Mouse (Mus musculus): Measurements from ENCODE around the gene Gna11. TPM values are rescaled to one million over a fixed set of nuclear protein-coding genes. Genes with fewer than 3 reads are reported as not detected.
A peak's percentile ranks its signal among the peaks of the same experiment; 100 is the strongest.

Gene Gna11
- polyA plus RNA-seq, 2 experiments = 89.1 to 97.4 TPM

GRCm38 (mm10) chr10:81553807-81554755, 9.1 kb upstream of the Gna11 start:
- Histone ChIP-seq H3K4me1 (ENCODE audit: control insufficient read depth, insufficient read depth, low read length) (peaks cover 11% of the 10 kb centered on the region), H3K27me3 (ENCODE audit: control insufficient read depth, insufficient read depth, low read length) (no peaks in the 10 kb centered on the region), H3K9ac (ENCODE audit: low read depth, low read length, severe bottlenecking) (no peak overlapping the region), H3K27ac (replicated peaks; ENCODE audit: low read depth, low read length) (no peak overlapping the region), H3K36me3 (ENCODE audit: control insufficient read depth, insufficient read depth, low read length) (no peaks in the 10 kb centered on the region), H3K4me2 (replicated peaks; ENCODE audit: low read depth, low read length, severe bottlenecking) (no peak overlapping the region), H3K9me3 (ENCODE audit: control insufficient read depth, low read length) (no peaks in the 10 kb centered on the region), H3K4me3 (replicated peaks; ENCODE audit: low read length) (no peak overlapping the region)
- DNase-seq (ENCODE audit: low spot score) = no peak
- no peak for TF ChIP-seq POLR2A (IDR thresholded peaks at IDR 0.05; ENCODE audit: borderline replicate concordance, extremely low read depth, insufficient read depth, insufficient read length)
- no peak for ATAC-seq (ENCODE audit: low FRiP score, low read depth)
- WGBS = 71% methylated on average over 6 of the region's 6 CpGs

GRCm38 (mm10) chr10:81553232-81553631, 8.2 kb upstream of the Gna11 start:
- DNase-seq (ENCODE audit: low spot score) (no peak), ATAC-seq (ENCODE audit: low FRiP score, low read depth) (no peak)
- no peaks in the 10 kb centered on the region for H3K9me3 ChIP-seq (ENCODE audit: control insufficient read depth, low read length)
- H3K9ac ChIP-seq (ENCODE audit: low read depth, low read length, severe bottlenecking) = no peak overlapping the region
- H3K4me2 ChIP-seq (replicated peaks; ENCODE audit: low read depth, low read length, severe bottlenecking) = no peak overlapping the region
- no peak overlapping the region for H3K27ac ChIP-seq (replicated peaks; ENCODE audit: low read depth, low read length)
- no peak overlapping the region for H3K4me3 ChIP-seq (replicated peaks; ENCODE audit: low read length)
- peaks cover 7% of the 10 kb centered on the region for H3K4me1 ChIP-seq (ENCODE audit: control insufficient read depth, insufficient read depth, low read length)
- no peak for TF ChIP-seq POLR2A (IDR thresholded peaks at IDR 0.05; ENCODE audit: borderline replicate concordance, extremely low read depth, insufficient read depth, insufficient read length)
- no peaks in the 10 kb centered on the region for H3K27me3 ChIP-seq (ENCODE audit: control insufficient read depth, insufficient read depth, low read length)
- WGBS = 88% methylated on average over 5 of the region's 5 CpGs
- H3K36me3 ChIP-seq (ENCODE audit: control insufficient read depth, insufficient read depth, low read length) = no peaks in the 10 kb centered on the region

GRCm38 (mm10) chr10:81551597-81552102, 6.7 kb upstream of the Gna11 start:
- no peaks in the 10 kb centered on the region for H3K27me3 ChIP-seq (ENCODE audit: control insufficient read depth, insufficient read depth, low read length)
- peak; percentile 84 for DNase-seq (ENCODE audit: low spot score)
- no peak for TF ChIP-seq POLR2A (IDR thresholded peaks at IDR 0.05; ENCODE audit: borderline replicate concordance, extremely low read depth, insufficient read depth, insufficient read length)
- H3K4me3 ChIP-seq (replicated peaks; ENCODE audit: low read length) = no peak overlapping the region
- no peak overlapping the region for H3K9ac ChIP-seq (ENCODE audit: low read depth, low read length, severe bottlenecking)
- 0 out of 2 replicates have a peak overlapping the region, but pooled peaks have one; percentile 58 for H3K27ac ChIP-seq (replicated peaks; ENCODE audit: low read depth, low read length)
- peaks cover 7% of the 10 kb centered on the region for H3K4me1 ChIP-seq (ENCODE audit: control insufficient read depth, insufficient read depth, low read length)
- WGBS = 3% methylated on average over 12 of the region's 12 CpGs
- ATAC-seq (ENCODE audit: low FRiP score, low read depth) = peak; percentile 88
- H3K9me3 ChIP-seq (ENCODE audit: control insufficient read depth, low read length) = no peaks in the 10 kb centered on the region
- H3K36me3 ChIP-seq (ENCODE audit: control insufficient read depth, insufficient read depth, low read length) = no peaks in the 10 kb centered on the region
- H3K4me2 ChIP-seq (replicated peaks; ENCODE audit: low read depth, low read length, severe bottlenecking) = no peak overlapping the region

GRCm38 (mm10) chr10:81550257-81550656, 5.3 kb upstream of the Gna11 start:
- no peak overlapping the region for H3K27ac ChIP-seq (replicated peaks; ENCODE audit: low read depth, low read length)

GRCm38 (mm10) chr10:81548944-81549343, 4.0 kb upstream of the Gna11 start:
- no peak for ATAC-seq (ENCODE audit: low FRiP score, low read depth)
- 66% methylated on average over 5 of the region's 5 CpGs for WGBS

More at GRCm38 (mm10) chr10:81550257-81550656, 5.3 kb upstream of the Gna11 start:
- H3K4me1 ChIP-seq (ENCODE audit: control insufficient read depth, insufficient read depth, low read length) = peaks cover 7% of the 10 kb centered on the region
- no peak overlapping the region for H3K9ac ChIP-seq (ENCODE audit: low read depth, low read length, severe bottlenecking)
- ATAC-seq (ENCODE audit: low FRiP score, low read depth) (no peak), DNase-seq (ENCODE audit: low spot score) (no peak)
- H3K4me2 ChIP-seq (replicated peaks; ENCODE audit: low read depth, low read length, severe bottlenecking) = no peak overlapping the region
- no peaks in the 10 kb centered on the region for H3K27me3 ChIP-seq (ENCODE audit: control insufficient read depth, insufficient read depth, low read length)
- no peak overlapping the region for H3K4me3 ChIP-seq (replicated peaks; ENCODE audit: low read length)
- no peaks in the 10 kb centered on the region for H3K36me3 ChIP-seq (ENCODE audit: control insufficient read depth, insufficient read depth, low read length)
- 11% methylated on average over 6 of the region's 7 CpGs for WGBS
- H3K9me3 ChIP-seq (ENCODE audit: control insufficient read depth, low read length) = no peaks in the 10 kb centered on the region
- no peak for TF ChIP-seq POLR2A (IDR thresholded peaks at IDR 0.05; ENCODE audit: borderline replicate concordance, extremely low read depth, insufficient read depth, insufficient read length)

More at GRCm38 (mm10) chr10:81548944-81549343, 4.0 kb upstream of the Gna11 start:
- no peak for DNase-seq (ENCODE audit: low spot score)
- Histone ChIP-seq H3K4me3 (replicated peaks; ENCODE audit: low read length) (no peak overlapping the region), H3K27me3 (ENCODE audit: control insufficient read depth, insufficient read depth, low read length) (no peaks in the 10 kb centered on the region), H3K9ac (ENCODE audit: low read depth, low read length, severe bottlenecking) (no peak overlapping the region; the same call in 1 of the 2 replicates), H3K36me3 (ENCODE audit: control insufficient read depth, insufficient read depth, low read length) (no peaks in the 10 kb centered on the region), H3K27ac (replicated peaks; ENCODE audit: low read depth, low read length) (no peak overlapping the region), H3K9me3 (ENCODE audit: control insufficient read depth, low read length) (no peaks in the 10 kb centered on the region), H3K4me2 (replicated peaks; ENCODE audit: low read depth, low read length, severe bottlenecking) (no peak overlapping the region), H3K4me1 (ENCODE audit: control insufficient read depth, insufficient read depth, low read length) (peaks cover 10% of the 10 kb centered on the region)
- TF ChIP-seq POLR2A (IDR thresholded peaks at IDR 0.05; ENCODE audit: borderline replicate concordance, extremely low read depth, insufficient read depth, insufficient read length) = no peak
